Mouse (Mus musculus): ENCODE results near the gene AU022751.

- TF ChIP-seq GATA1 (IDR thresholded peaks at IDR 0.05; ENCODE audit: borderline replicate concordance, low read length) (no peak), FLI1 (IDR thresholded peaks at IDR 0.05; ENCODE audit: low read length) (no peak)
These were observed 21.7 kb downstream of the AU022751 start for GRCm38 (mm10) chrX:6061563-6061962.

Data from megakaryocyte, embryonic 14.5 days (primary cell).